Mouse (Mus musculus) kidney, embryonic 15.5 days (tissue): ENCODE data around the gene Ptprd. TPM values are rescaled to one million over a fixed set of nuclear protein-coding genes. Genes with fewer than 3 reads are reported as not detected.

Experiments
- ATAC-seq: fragments of 200-750 bp; cut with Nextera tagmentation; replicated peaks from 2 replicates; pipeline ENCODE4 v1.8.0; 2017; ENCODE audit warnings: moderate TSS enrichment; ENCODE audit not compliant: low FRiP score
- H3K27ac ChIP-seq: fragments of 300-500 bp; sonication (generic); 2 replicates; pipeline ENCODE4 v1.5.1; 2015; ENCODE audit warnings: mild to moderate bottlenecking, inconsistent platforms
- H3K27me3 ChIP-seq: fragments of 300-500 bp; sonication (generic); 2 replicates; pipeline ENCODE4 v1.6.1; 2015; ENCODE audit warnings: inconsistent platforms
- H3K36me3 ChIP-seq: fragments of 300-500 bp; sonication (generic); 2 replicates; pipeline ENCODE4 v1.6.1; 2015; ENCODE audit warnings: inconsistent platforms
- H3K4me1 ChIP-seq: fragments of 300-500 bp; sonication (generic); 2 replicates; pipeline ENCODE4 v1.6.1; 2015; ENCODE audit warnings: inconsistent platforms
- H3K4me2 ChIP-seq: fragments of 300-500 bp; sonication (generic); 2 replicates; pipeline ENCODE4 v1.6.1; 2015; ENCODE audit warnings: moderate library complexity, mild to moderate bottlenecking, inconsistent platforms
- H3K4me3 ChIP-seq: fragments of 300-500 bp; sonication (generic); replicated peaks from 2 replicates; pipeline ENCODE4 v1.5.1; 2015; ENCODE audit warnings: mild to moderate bottlenecking, inconsistent platforms
- H3K9ac ChIP-seq: fragments of 300-500 bp; sonication (generic); 2 replicates; pipeline ENCODE4 v1.6.1; 2015; ENCODE audit warnings: mild to moderate bottlenecking, inconsistent platforms
- H3K9me3 ChIP-seq: fragments of 300-500 bp; sonication (generic); replicated peaks from 2 replicates; pipeline ENCODE4 v1.6.1; 2016; ENCODE audit warnings: inconsistent platforms
- WGBS: fragments of 180-500 bp; shearing (Covaris S2); methylation state at CpG from one replicate; pipeline ENCODE4 v1.1.7; 2015; ENCODE audit warnings: mixed read lengths; 5-methylcytosine and 5-hydroxymethylcytosine counted together
- polyA plus RNA-seq: library from polyadenylated mRNA; unstranded; fragments of >200 nt; fragmentation: Nextera tagmentation; extraction: Ambion mirVana; gene quantifications from 2 replicates; pipeline ENCODE4 v1.2.1, GENCODE M21; 2015

Gene Ptprd
- polyA plus RNA-seq, 1 experiment from 2014 or later = 21.6 TPM

GRCm38 (mm10) chr4:76502575-76503278 lies 1709.0 kb downstream of the Ptprd start:
- no peak overlapping the region for H3K27ac ChIP-seq
- 0 out of 2 replicates have a peak, but pooled peaks cover 6% of the 10 kb centered on the region for H3K4me1 ChIP-seq
- no peak overlapping the region for H3K4me2 ChIP-seq
- H3K27me3 ChIP-seq = no peaks in the 10 kb centered on the region
- no peaks in the 10 kb centered on the region for H3K9me3 ChIP-seq
- no peak overlapping the region for H3K4me3 ChIP-seq
- H3K36me3 ChIP-seq = no peaks in the 10 kb centered on the region
- no peak overlapping the region for H3K9ac ChIP-seq
- ATAC-seq = peak; percentile 79
- 33% methylated on average over 6 of the region's 6 CpGs for WGBS

- H3K9ac ChIP-seq = no peak overlapping the region
- no peaks in the 10 kb centered on the region for H3K36me3 ChIP-seq
- no peaks in the 10 kb centered on the region for H3K4me1 ChIP-seq
- H3K9me3 ChIP-seq = no peaks in the 10 kb centered on the region
- no peak overlapping the region for H3K4me3 ChIP-seq
- H3K4me2 ChIP-seq = no peak overlapping the region
- no peak for ATAC-seq
- no peaks in the 10 kb centered on the region for H3K27me3 ChIP-seq
- WGBS = 82% methylated on average over 3 of the region's 3 CpGs
- H3K27ac ChIP-seq = no peak overlapping the region
Observed at GRCm38 (mm10) chr4:76485848-76486247, 1725.9 kb downstream of the Ptprd start.

GRCm38 (mm10) chr4:76468366-76469100 lies 1743.2 kb downstream of the Ptprd start:
- Histone ChIP-seq H3K4me2 (no peak overlapping the region), H3K4me1 (no peaks in the 10 kb centered on the region), H3K4me3 (no peak overlapping the region), H3K27me3 (no peaks in the 10 kb centered on the region), H3K9me3 (no peaks in the 10 kb centered on the region), H3K9ac (no peak overlapping the region), H3K27ac (no peak overlapping the region), H3K36me3 (no peaks in the 10 kb centered on the region)
- 52% methylated on average over 3 of the region's 3 CpGs for WGBS
- ATAC-seq = no peak

- Histone ChIP-seq H3K9ac (no peak overlapping the region), H3K36me3 (no peaks in the 10 kb centered on the region), H3K27me3 (no peaks in the 10 kb centered on the region), H3K9me3 (no peaks in the 10 kb centered on the region), H3K4me3 (no peak overlapping the region), H3K4me1 (0 out of 2 replicates have a peak, but pooled peaks cover 5% of the 10 kb centered on the region), H3K4me2 (no peak overlapping the region), H3K27ac (no peak overlapping the region)
- 83% methylated on average over 1 of the region's 1 CpGs for WGBS
- no peak for ATAC-seq
Observed at GRCm38 (mm10) chr4:76464682-76465081, 1747.1 kb downstream of the Ptprd start.

GRCm38 (mm10) chr4:76461336-76461735 lies 1750.4 kb downstream of the Ptprd start:
- ATAC-seq = no peak
- no peaks in the 10 kb centered on the region for H3K9me3 ChIP-seq
- H3K9ac ChIP-seq = no peak overlapping the region

GRCm38 (mm10) chr4:76460556-76460955 lies 1751.2 kb downstream of the Ptprd start:
- H3K9me3 ChIP-seq = no peaks in the 10 kb centered on the region
- no peak overlapping the region for H3K27ac ChIP-seq
- no peak overlapping the region for H3K4me3 ChIP-seq
- H3K4me2 ChIP-seq = no peak overlapping the region
- H3K27me3 ChIP-seq = no peaks in the 10 kb centered on the region
- no peaks in the 10 kb centered on the region for H3K36me3 ChIP-seq
- WGBS = 55% methylated on average over 1 of the region's 1 CpGs
- 0 out of 2 replicates have a peak, but pooled peaks cover 5% of the 10 kb centered on the region for H3K4me1 ChIP-seq
- no peak for ATAC-seq
- no peak overlapping the region for H3K9ac ChIP-seq

More at GRCm38 (mm10) chr4:76461336-76461735, 1750.4 kb downstream of the Ptprd start:
- H3K27me3 ChIP-seq = no peaks in the 10 kb centered on the region
- no peak overlapping the region for H3K4me2 ChIP-seq
- H3K4me3 ChIP-seq = no peak overlapping the region
- no peak overlapping the region for H3K27ac ChIP-seq
- H3K36me3 ChIP-seq = no peaks in the 10 kb centered on the region
- 63% methylated on average over 5 of the region's 5 CpGs for WGBS
- 0 out of 2 replicates have a peak, but pooled peaks cover 5% of the 10 kb centered on the region for H3K4me1 ChIP-seq

GRCm38 (mm10) chr4:76459621-76460020 lies 1752.1 kb downstream of the Ptprd start:
- no peak overlapping the region for H3K9ac ChIP-seq
- no peaks in the 10 kb centered on the region for H3K27me3 ChIP-seq
- 0 out of 2 replicates have a peak, but pooled peaks cover 5% of the 10 kb centered on the region for H3K4me1 ChIP-seq
- H3K4me3 ChIP-seq = no peak overlapping the region
- H3K36me3 ChIP-seq = no peaks in the 10 kb centered on the region
- ATAC-seq = no peak
- H3K9me3 ChIP-seq = no peaks in the 10 kb centered on the region
- no peak overlapping the region for H3K4me2 ChIP-seq
- no peak overlapping the region for H3K27ac ChIP-seq

GRCm38 (mm10) chr4:76452286-76452685 lies 1759.5 kb downstream of the Ptprd start:
- 58% methylated on average over 4 of the region's 4 CpGs for WGBS
- H3K27me3 ChIP-seq = no peaks in the 10 kb centered on the region
- H3K4me1 ChIP-seq = peaks cover 8% of the 10 kb centered on the region
- no peak for ATAC-seq
- no peaks in the 10 kb centered on the region for H3K36me3 ChIP-seq
- H3K9me3 ChIP-seq = no peaks in the 10 kb centered on the region
- H3K27ac ChIP-seq = no peak overlapping the region
- no peak overlapping the region for H3K4me3 ChIP-seq
- no peak overlapping the region for H3K9ac ChIP-seq
- no peak overlapping the region for H3K4me2 ChIP-seq

- H3K36me3 ChIP-seq = no peaks in the 10 kb centered on the region
- H3K27ac ChIP-seq = peak overlapping the region; percentile 97
- ATAC-seq = no peak
- H3K4me2 ChIP-seq = peak overlapping the region; percentile 90
- no peaks in the 10 kb centered on the region for H3K9me3 ChIP-seq
- peak overlapping the region; percentile 93 for H3K9ac ChIP-seq
- no peaks in the 10 kb centered on the region for H3K27me3 ChIP-seq
- 23% methylated on average over 8 of the region's 8 CpGs for WGBS
- peaks cover 8% of the 10 kb centered on the region for H3K4me1 ChIP-seq
- H3K4me3 ChIP-seq = peak overlapping the region; percentile 92
Observed at GRCm38 (mm10) chr4:76451019-76451552, 1760.7 kb downstream of the Ptprd start.

GRCm38 (mm10) chr4:76450351-76451018 lies 1761.3 kb downstream of the Ptprd start:
- peak; percentile 85 for ATAC-seq
- Histone ChIP-seq H3K27ac (peak overlapping the region; percentile 97), H3K4me2 (peak overlapping the region; percentile 90), H3K36me3 (no peaks in the 10 kb centered on the region), H3K4me3 (peak overlapping the region; percentile 92), H3K4me1 (peaks cover 8% of the 10 kb centered on the region), H3K9ac (peak overlapping the region; percentile 93), H3K9me3 (no peaks in the 10 kb centered on the region), H3K27me3 (no peaks in the 10 kb centered on the region)
- WGBS = 1% methylated on average over 33 of the region's 34 CpGs

- Histone ChIP-seq H3K27me3 (no peaks in the 10 kb centered on the region), H3K4me3 (peak overlapping the region; percentile 92), H3K4me2 (peak overlapping the region; percentile 90), H3K4me1 (peaks cover 13% of the 10 kb centered on the region), H3K9me3 (no peaks in the 10 kb centered on the region), H3K36me3 (no peaks in the 10 kb centered on the region), H3K9ac (peak overlapping the region; percentile 93), H3K27ac (peak overlapping the region; percentile 97)
- ATAC-seq = peak; percentile 87
- under 1% methylated on average over 95 of the region's 99 CpGs for WGBS
Observed at GRCm38 (mm10) chr4:76449466-76450350, 1762.1 kb downstream of the Ptprd start.
